32 mouse cellular contexts compared by ENCODE assay signal in genomic region chr9:58194222-58194621, GRCm38 (mm10). TPM values are rescaled to one million over a fixed set of nuclear protein-coding genes. Genes with fewer than 3 reads are reported as not detected.
DNase-seq lines count a peak whose midpoint lies in the region; ATAC-seq and TF ChIP-seq lines count a peak whose summit lies in the region.
"Had no signal": no experiment of that assay in that cellular context is flagged by ENCODE, and none has a peak within 500 bp of the region (broad histone marks: within the 10 kb centered on the region; RNA-seq: fewer than 3 reads in every experiment).

No protein-coding gene starts in this region.

- no peaks in the 10 kb centered on the region for H3K36me3 ChIP-seq in midbrain, embryonic 14.5 days (ENCODE audit: control insufficient read depth, insufficient read depth, low read length)
- no peaks in the 10 kb centered on the region for H3K36me3 ChIP-seq in midbrain, embryonic 10.5 days
- H3K36me3 ChIP-seq in forebrain, embryonic 12.5 days (replicated peaks), result no peaks in the 10 kb centered on the region
- peaks cover 2% of the 10 kb centered on the region; the same call in 1 of the 2 replicates for H3K36me3 ChIP-seq in forebrain, postnatal 0 days (ENCODE audit: insufficient read depth)
- H3K36me3 ChIP-seq: embryonic facial prominence, embryonic 13.5 days; heart, embryonic 12.5 days; hindbrain, embryonic 13.5 days; liver, embryonic 13.5 days; neural tube, embryonic 12.5 days had no signal

- H3K4me2 ChIP-seq in midbrain, embryonic 14.5 days (ENCODE audit: low read length), result peak overlapping the region; percentile 63; the same call in 1 of the 2 replicates
- H3K4me2 ChIP-seq in forebrain, embryonic 12.5 days, result peak overlapping the region; percentile 8; the same call in 1 of the 2 replicates
- H3K4me2 ChIP-seq in forebrain, postnatal 0 days (ENCODE audit: low read depth), result peak overlapping the region; percentile 65; the same call in 1 of the 2 replicates
- H3K4me2 ChIP-seq: embryonic facial prominence, embryonic 13.5 days; heart, embryonic 12.5 days; hindbrain, embryonic 13.5 days; liver, embryonic 13.5 days; neural tube, embryonic 12.5 days had no signal

- peak overlapping the region; percentile 60; the same call in 1 of the 2 replicates for H3K27ac ChIP-seq in midbrain, embryonic 14.5 days (replicated peaks; ENCODE audit: low read depth, low read length)
- H3K27ac ChIP-seq in midbrain, embryonic 10.5 days (replicated peaks), result no peak overlapping the region
- H3K27ac ChIP-seq in forebrain, embryonic 12.5 days, result 0 out of 2 replicates have a peak overlapping the region, but pooled peaks have one; percentile 91
- H3K27ac ChIP-seq in forebrain, postnatal 0 days (ENCODE audit: low read depth, low read length), result 0 out of 2 replicates have a peak overlapping the region, but pooled peaks have one; percentile 4
- H3K27ac ChIP-seq: embryonic facial prominence, embryonic 13.5 days; hindbrain, embryonic 13.5 days; kidney, postnatal 0 days; liver, embryonic 13.5 days; macrophage; neural tube, embryonic 12.5 days; stomach, postnatal 0 days had no signal

- H3K4me1 ChIP-seq in midbrain, embryonic 14.5 days (ENCODE audit: control insufficient read depth, insufficient read depth, low read length), result peaks cover 18% of the 10 kb centered on the region
- H3K4me1 ChIP-seq in midbrain, embryonic 10.5 days, result peaks cover 44% of the 10 kb centered on the region
- H3K4me1 ChIP-seq in forebrain, embryonic 12.5 days, result peaks cover 45% of the 10 kb centered on the region
- H3K4me1 ChIP-seq in forebrain, postnatal 0 days (ENCODE audit: insufficient read depth), result peaks cover 9% of the 10 kb centered on the region; the same call in 1 of the 2 replicates

- TF ChIP-seq CTCF in forebrain, postnatal 0 days (IDR thresholded peaks at IDR 0.05; ENCODE audit: low read depth), result no peak

- no peaks in the 10 kb centered on the region for H3K9me3 ChIP-seq in midbrain, embryonic 14.5 days (ENCODE audit: control insufficient read depth, low read length)
- H3K9me3 ChIP-seq in midbrain, embryonic 10.5 days (replicated peaks), result no peaks in the 10 kb centered on the region
- H3K9me3 ChIP-seq in forebrain, embryonic 12.5 days, result no peaks in the 10 kb centered on the region
- H3K9me3 ChIP-seq in forebrain, postnatal 0 days (ENCODE audit: low read length), result no peaks in the 10 kb centered on the region
- H3K9me3 ChIP-seq: embryonic facial prominence, embryonic 13.5 days; heart, embryonic 12.5 days; hindbrain, embryonic 13.5 days; liver, embryonic 13.5 days; neural tube, embryonic 12.5 days had no signal

- no peak overlapping the region for H3K9ac ChIP-seq in midbrain, embryonic 14.5 days (replicated peaks; ENCODE audit: low read length)
- H3K9ac ChIP-seq in forebrain, embryonic 12.5 days, result no peak overlapping the region
- H3K9ac ChIP-seq in forebrain, postnatal 0 days, result no peak overlapping the region; the same call in 1 of the 2 replicates
- H3K9ac ChIP-seq: embryonic facial prominence, embryonic 13.5 days; heart, embryonic 12.5 days; hindbrain, embryonic 13.5 days; liver, embryonic 13.5 days; neural tube, embryonic 12.5 days had no signal

- whole genome bisulfite sequencing in midbrain, embryonic 14.5 days, result 59% methylated on average over 9 of the region's 9 CpGs
- 64% methylated on average over 9 of the region's 9 CpGs for WGBS in midbrain, embryonic 10.5 days
- WGBS in forebrain, embryonic 12.5 days, result 58% methylated on average over 9 of the region's 9 CpGs
- WGBS in forebrain, postnatal 0 days, result 58% methylated on average over 9 of the region's 9 CpGs

- H3K27me3 ChIP-seq in midbrain, embryonic 14.5 days (ENCODE audit: control insufficient read depth, insufficient read depth, low read length), result peaks cover 37% of the 10 kb centered on the region
- peaks cover 70% of the 10 kb centered on the region for H3K27me3 ChIP-seq in midbrain, embryonic 10.5 days (ENCODE audit: low read depth, poor library complexity, severe bottlenecking)
- peaks cover 54% of the 10 kb centered on the region for H3K27me3 ChIP-seq in forebrain, embryonic 12.5 days
- no peaks in the 10 kb centered on the region; the same call in 1 of the 2 replicates for H3K27me3 ChIP-seq in forebrain, postnatal 0 days (ENCODE audit: insufficient read depth, low read length)

- no peak overlapping the region for H3K4me3 ChIP-seq in midbrain, embryonic 14.5 days (replicated peaks; ENCODE audit: low read depth, low read length)
- H3K4me3 ChIP-seq in midbrain, embryonic 10.5 days, result no peak overlapping the region
- no peak overlapping the region for H3K4me3 ChIP-seq in forebrain, embryonic 12.5 days (replicated peaks)
- no peak overlapping the region for H3K4me3 ChIP-seq in forebrain, postnatal 0 days (ENCODE audit: low read depth, low read length)
- H3K4me3 ChIP-seq: embryonic facial prominence, embryonic 13.5 days; erythroblast, embryonic 14.5 days; heart, embryonic 12.5 days; hindbrain, embryonic 13.5 days; liver, embryonic 13.5 days; myocyte; neural tube, embryonic 12.5 days had no signal

- DNase-seq in midbrain, embryonic 14.5 days, result no peak
- DNase-seq in midbrain, embryonic 10.5 days (ENCODE audit: low spot score), result no peak
- peak; percentile 25 for DNase-seq in forebrain, postnatal 0 days
- no peak for DNase-seq in embryo, embryonic 9.5 days (ENCODE audit: extremely low spot score)
- no peak for DNase-seq in frontal cortex, postnatal 36 days (ENCODE audit: low spot score in 2 of 2)
- DNase-seq: adrenal gland, postnatal 10 days; B cell, adult 2 months; cerebellum, adult 9-10 months; embryo, embryonic 11 days; gastrocnemius, postnatal 25 days; heart, adult 18-20 months; heart, postnatal 4 days; kidney, adult 8-10 months; kidney, postnatal 4 days; layer of hippocampus, postnatal 36 days; left cerebral cortex, postnatal 4 days; liver, embryonic 13.5 days; lung, adult 18-20 months; lung, postnatal 10 days; right cerebral cortex, postnatal 4 days had no signal

- no peak for ATAC-seq in midbrain, embryonic 14.5 days (ENCODE audit: low FRiP score, low TSS enrichment)
- no peak for ATAC-seq in forebrain, embryonic 12.5 days (ENCODE audit: low FRiP score)
- ATAC-seq in forebrain, postnatal 0 days, result no peak
- ATAC-seq: intestine, embryonic 16.5 days had no signal

RNA-seq across cellular contexts. Expression of gene Islr, which starts 9.9 kb away (rescaled TPM):
- polyA plus RNA-seq in midbrain, embryonic 14.5 days (2014; fragmentation: Nextera tagmentation; extraction: Ambion mirVana), result 2.4 and 16.6 TPM in 2 replicates
- polyA plus RNA-seq in midbrain, embryonic 10.5 days (2016; fragmentation: Nextera tagmentation; extraction: Ambion mirVana), result 7.4 and 15.4 TPM in 2 replicates
- polyA plus RNA-seq in forebrain, embryonic 12.5 days (2016; fragmentation: Nextera tagmentation; extraction: Ambion mirVana), result 16.4 and 17.9 TPM in 2 replicates
- 31.0 and 45.8 TPM in 2 replicates for total RNA-seq in forebrain, postnatal 0 days (2014; rRNA removed)
- polyA plus RNA-seq in forebrain, postnatal 0 days (2015; fragmentation: Nextera tagmentation; extraction: Ambion mirVana), result 27.4 and 32.2 TPM in 2 replicates
- total RNA-seq: megakaryocyte-erythroid progenitor cell, adult 5-6 weeks had no signal
- polyA plus RNA-seq: erythroblast, embryonic 14.5 days; macrophage had no signal

RNA-seq across cellular contexts. Expression of gene Islr2, which starts 9.9 kb away (rescaled TPM):
- 51.6 and 96.9 TPM in 2 replicates for polyA plus RNA-seq in midbrain, embryonic 14.5 days (2014; fragmentation: Nextera tagmentation; extraction: Ambion mirVana)
- 5.2 and 8.1 TPM in 2 replicates for polyA plus RNA-seq in midbrain, embryonic 10.5 days (2016; fragmentation: Nextera tagmentation; extraction: Ambion mirVana)
- polyA plus RNA-seq in forebrain, embryonic 12.5 days (2016; fragmentation: Nextera tagmentation; extraction: Ambion mirVana), result 52.3 and 60.8 TPM in 2 replicates
- total RNA-seq in forebrain, postnatal 0 days (2014; rRNA removed), result 612 and 779 TPM in 2 replicates
- polyA plus RNA-seq in forebrain, postnatal 0 days (2015; fragmentation: Nextera tagmentation; extraction: Ambion mirVana), result 54.0 and 58.3 TPM in 2 replicates
- polyA plus RNA-seq: erythroblast, embryonic 14.5 days; macrophage had no signal

RNA-seq across cellular contexts. Expression of gene Pml, which starts 55.4 kb away (rescaled TPM):
- 3.8 and 3.9 TPM in 2 replicates for polyA plus RNA-seq in midbrain, embryonic 14.5 days (2014; fragmentation: Nextera tagmentation; extraction: Ambion mirVana)
- 13.4 and 14.1 TPM in 2 replicates for polyA plus RNA-seq in midbrain, embryonic 10.5 days (2016; fragmentation: Nextera tagmentation; extraction: Ambion mirVana)
- 11.1 TPM in 2 replicates for polyA plus RNA-seq in forebrain, embryonic 12.5 days (2016; fragmentation: Nextera tagmentation; extraction: Ambion mirVana)
- 3.4 and 4.8 TPM in 2 replicates for total RNA-seq in forebrain, postnatal 0 days (2014; rRNA removed)
- 2.6 and 3.7 TPM in 2 replicates for polyA plus RNA-seq in forebrain, postnatal 0 days (2015; fragmentation: Nextera tagmentation; extraction: Ambion mirVana)

RNA-seq across cellular contexts. Expression of gene Stoml1, which starts 58.7 kb away (rescaled TPM):
- 96.4 and 115 TPM in 2 replicates for polyA plus RNA-seq in midbrain, embryonic 14.5 days (2014; fragmentation: Nextera tagmentation; extraction: Ambion mirVana)
- polyA plus RNA-seq in midbrain, embryonic 10.5 days (2016; fragmentation: Nextera tagmentation; extraction: Ambion mirVana), result 32.2 and 39.9 TPM in 2 replicates
- polyA plus RNA-seq in forebrain, embryonic 12.5 days (2016; fragmentation: Nextera tagmentation; extraction: Ambion mirVana), result 52.2 and 53.3 TPM in 2 replicates
- 148 and 149 TPM in 2 replicates for total RNA-seq in forebrain, postnatal 0 days (2014; rRNA removed)
- 142 and 144 TPM in 2 replicates for polyA plus RNA-seq in forebrain, postnatal 0 days (2015; fragmentation: Nextera tagmentation; extraction: Ambion mirVana)
- polyA plus RNA-seq: erythroblast, embryonic 14.5 days had no signal

Comparison
In these comparisons a context has a peak if more than half of its experiments do, and no peak if none do; other contexts are left out.
1. H3K4me2 ChIP-seq: peak in every context shown above with its lines; median percentile 65 in forebrain, postnatal 0 days; 63 in midbrain, embryonic 14.5 days; 8 in forebrain, embryonic 12.5 days.